Mouse (Mus musculus) liver, embryonic 14.5 days (tissue): ENCODE data around the gene Fbxw11.
A peak's percentile ranks its signal among the peaks of the same experiment; 100 is the strongest.

ENCODE experiments used
- CTCF ChIP-seq: IDR thresholded peaks from 2 replicates; pipeline ENCODE4 v1.5.1; 2016; ENCODE audit warnings: antibody characterized with exemption, low read depth, control low read depth
- EP300 ChIP-seq: IDR thresholded peaks from 2 replicates; pipeline ENCODE4 v1.6.1; 2016; ENCODE audit warnings: antibody characterized with exemption, low read depth

- TF ChIP-seq EP300 = no peak
- TF ChIP-seq CTCF = peak; percentile 3; the same call in 1 of the 2 replicates
Measured at GRCm38 (mm10) chr11:32601528-32602323, 40.8 kb upstream of the Fbxw11 start.
